Mouse (Mus musculus) ES-Bruce4 (cell line): Measurements from ENCODE around the gene Fstl4.

Experiments used
- CTCF ChIP-seq: IDR thresholded peaks from one replicate; pipeline ENCODE4 v1.8.1; 2011; ENCODE audit warnings: low read depth, low read length
- EP300 ChIP-seq: IDR thresholded peaks from 2 replicates; pipeline ENCODE4 v1.6.1; 2011; ENCODE audit warnings: low read depth, low read length; ENCODE audit not compliant: insufficient read depth
- POLR2A ChIP-seq: IDR thresholded peaks from one replicate; pipeline ENCODE4 v1.8.1; 2011; ENCODE audit warnings: low read length; ENCODE audit not compliant: insufficient read depth

GRCm38 (mm10) chr11:53019509-53019908 is 255.1 kb downstream of the Fstl4 start:
- TF ChIP-seq POLR2A (no peak), CTCF (peak; percentile 24), EP300 (no peak)
